Mouse (Mus musculus) liver, postnatal 0 days (tissue): ENCODE data around the gene Gja1.

Source experiments
- CTCF ChIP-seq: sonication (generic); IDR thresholded peaks from 2 replicates; pipeline ENCODE4 v1.5.1; 2016; ENCODE audit warnings: antibody characterized with exemption, low read depth
- EP300 ChIP-seq: IDR thresholded peaks from 2 replicates; pipeline ENCODE4 v1.6.1; 2016; ENCODE audit warnings: antibody characterized with exemption, low read depth, mild to moderate bottlenecking

DNA sequence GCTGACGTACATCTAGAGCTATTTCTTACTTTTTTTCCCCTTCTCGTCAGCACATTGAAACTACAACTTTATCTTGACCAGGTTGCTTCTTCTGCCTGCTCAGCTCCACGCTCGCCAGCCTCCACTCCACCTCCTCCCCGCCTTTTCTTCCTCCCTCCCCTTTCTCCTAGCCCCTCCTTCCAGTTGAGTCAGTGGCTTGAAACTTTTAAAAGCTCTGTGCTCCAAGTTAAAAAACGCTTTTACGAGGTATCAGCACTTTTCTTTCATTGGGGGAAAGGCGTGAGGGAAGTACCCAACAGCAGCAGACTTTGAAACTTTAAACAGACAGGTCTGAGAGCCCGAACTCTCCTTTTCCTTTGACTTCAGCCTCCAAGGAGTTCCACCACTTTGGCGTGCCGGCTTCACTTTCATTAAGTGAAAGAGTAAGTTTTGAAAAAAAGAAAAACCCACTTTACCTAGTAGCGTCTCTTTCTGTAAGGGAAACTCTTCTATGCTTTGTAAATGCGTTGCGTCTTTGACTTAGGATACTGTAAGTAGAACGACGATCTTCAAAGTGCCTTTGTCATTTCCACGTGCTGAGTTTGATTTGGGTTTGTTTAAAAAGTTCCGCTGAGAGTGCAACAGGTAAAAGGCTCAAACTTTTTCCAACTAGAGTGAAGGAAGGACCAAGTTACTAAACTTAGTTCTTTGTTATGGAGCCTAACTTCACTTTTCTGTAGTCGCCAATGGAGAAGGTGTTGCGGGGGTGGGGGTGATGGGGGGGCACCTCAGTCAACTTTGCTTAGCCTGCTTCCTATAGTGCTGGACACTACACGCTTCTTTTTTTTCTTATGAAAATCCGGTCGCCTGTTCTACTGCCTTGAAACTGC is at the start of gene Gja1:
- TF ChIP-seq CTCF (no peak), EP300 (no peak)
